In genomic region chr13:14574128-14574527, GRCm38 (mm10) we compare ENCODE assay signal across 30 mouse cellular contexts. TPM values are rescaled to one million over a fixed set of nuclear protein-coding genes. Genes with fewer than 3 reads are reported as not detected.
"Had no signal": no experiment of that assay in that cellular context is flagged by ENCODE, and none has a peak within 500 bp of the region (broad histone marks: within the 10 kb centered on the region; RNA-seq: fewer than 3 reads in every experiment).

No protein-coding gene starts in this region.

- H3K9me3 ChIP-seq: embryonic facial prominence, embryonic 12.5 days; embryonic facial prominence, embryonic 13.5 days; forebrain, embryonic 12.5 days; forebrain, embryonic 13.5 days; forebrain, embryonic 15.5 days had no signal

- H3K9ac ChIP-seq: embryonic facial prominence, embryonic 12.5 days; embryonic facial prominence, embryonic 13.5 days; forebrain, embryonic 12.5 days; forebrain, embryonic 13.5 days; forebrain, embryonic 15.5 days; forebrain, postnatal 0 days had no signal

- H3K27ac ChIP-seq: embryonic facial prominence, embryonic 12.5 days; embryonic facial prominence, embryonic 13.5 days; forebrain, embryonic 10.5 days; forebrain, embryonic 12.5 days; forebrain, embryonic 13.5 days; forebrain, embryonic 15.5 days; gastrocnemius, adult 2 months; heart, adult 2 months; heart, embryonic 10.5 days had no signal

- H3K36me3 ChIP-seq: embryonic facial prominence, embryonic 12.5 days; embryonic facial prominence, embryonic 13.5 days; forebrain, embryonic 10.5 days; forebrain, embryonic 12.5 days; forebrain, embryonic 15.5 days; heart, embryonic 10.5 days had no signal

- H3K4me2 ChIP-seq: embryonic facial prominence, embryonic 12.5 days; embryonic facial prominence, embryonic 13.5 days; forebrain, embryonic 12.5 days; forebrain, embryonic 13.5 days; forebrain, embryonic 15.5 days; heart, embryonic 11.5 days had no signal

- DNase-seq: cerebellum, adult 2 months; cerebellum, adult 8-10 months; cerebellum, adult 9-10 months; cerebellum, adult 9-11 months; cerebellum, postnatal 10 days; cerebellum, postnatal 14 days; cerebellum, postnatal 25 days; cerebellum, postnatal 36 days; embryo, embryonic 11 days; forebrain, postnatal 0 days; gastrocnemius, adult 2 months; gastrocnemius, postnatal 10 days; gastrocnemius, postnatal 25 days; gastrocnemius, postnatal 36 days; heart, adult 11 months; heart, adult 18-20 months; heart, adult 2 months had no signal

- H3K4me1 ChIP-seq: embryonic facial prominence, embryonic 12.5 days; embryonic facial prominence, embryonic 13.5 days; forebrain, embryonic 10.5 days; forebrain, embryonic 12.5 days; forebrain, embryonic 13.5 days; forebrain, embryonic 15.5 days; heart, embryonic 10.5 days had no signal

- ATAC-seq: forebrain, embryonic 13.5 days; forebrain, embryonic 14.5 days; forebrain, embryonic 15.5 days; forebrain, embryonic 16.5 days; forebrain, postnatal 0 days had no signal

- H3K4me3 ChIP-seq: embryonic facial prominence, embryonic 12.5 days; embryonic facial prominence, embryonic 13.5 days; erythroblast, embryonic 14.5 days; forebrain, embryonic 10.5 days; forebrain, embryonic 12.5 days; forebrain, embryonic 13.5 days; forebrain, embryonic 15.5 days; gastrocnemius, adult 2 months; heart, adult 2 months; heart, embryonic 10.5 days had no signal

- H3K27me3 ChIP-seq: embryonic facial prominence, embryonic 12.5 days; embryonic facial prominence, embryonic 13.5 days; forebrain, embryonic 12.5 days; forebrain, embryonic 13.5 days; forebrain, embryonic 15.5 days had no signal

RNA-seq across cellular contexts. Expression of gene Hecw1, which starts 51.1 kb away (rescaled TPM):
- total RNA-seq: common myeloid progenitor, adult 5-6 weeks; granulocyte monocyte progenitor cell, adult 5-6 weeks had no signal
